Mouse (Mus musculus) R1 (cell line): ENCODE data around the gene Cdc42se2.

Source experiments
- DNase-seq: peaks from one replicate; pipeline ENCODE4 v3.0.0-alpha.2; 2018; ENCODE audit warnings: low read depth, low spot score

Gene Cdc42se2

DNA sequence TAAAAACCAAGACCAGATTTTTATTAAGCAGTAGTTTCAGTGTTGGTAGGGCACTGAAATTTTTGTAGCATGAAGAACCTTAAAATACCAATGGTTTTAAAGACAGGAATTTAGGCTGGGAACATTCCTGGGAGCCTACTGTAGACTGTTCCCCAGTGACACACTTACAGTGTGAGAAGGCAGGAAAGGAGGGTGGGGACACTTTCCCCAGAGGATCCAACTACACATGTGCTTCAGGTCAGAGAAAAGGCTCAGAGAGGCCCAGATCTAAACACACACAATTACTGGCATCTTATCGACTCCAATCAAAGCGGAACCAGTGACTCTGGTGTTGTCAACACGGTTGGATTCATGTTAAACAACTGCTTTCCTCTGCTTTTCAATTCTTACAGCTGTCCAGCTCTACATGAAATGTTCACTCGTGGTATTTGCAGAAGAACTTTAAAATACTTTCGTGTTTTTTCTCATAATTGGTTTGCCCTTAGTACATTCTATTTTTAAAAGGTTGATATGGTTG is 32.3 kb downstream of the Cdc42se2 start:
- no peak for DNase-seq

DNA sequence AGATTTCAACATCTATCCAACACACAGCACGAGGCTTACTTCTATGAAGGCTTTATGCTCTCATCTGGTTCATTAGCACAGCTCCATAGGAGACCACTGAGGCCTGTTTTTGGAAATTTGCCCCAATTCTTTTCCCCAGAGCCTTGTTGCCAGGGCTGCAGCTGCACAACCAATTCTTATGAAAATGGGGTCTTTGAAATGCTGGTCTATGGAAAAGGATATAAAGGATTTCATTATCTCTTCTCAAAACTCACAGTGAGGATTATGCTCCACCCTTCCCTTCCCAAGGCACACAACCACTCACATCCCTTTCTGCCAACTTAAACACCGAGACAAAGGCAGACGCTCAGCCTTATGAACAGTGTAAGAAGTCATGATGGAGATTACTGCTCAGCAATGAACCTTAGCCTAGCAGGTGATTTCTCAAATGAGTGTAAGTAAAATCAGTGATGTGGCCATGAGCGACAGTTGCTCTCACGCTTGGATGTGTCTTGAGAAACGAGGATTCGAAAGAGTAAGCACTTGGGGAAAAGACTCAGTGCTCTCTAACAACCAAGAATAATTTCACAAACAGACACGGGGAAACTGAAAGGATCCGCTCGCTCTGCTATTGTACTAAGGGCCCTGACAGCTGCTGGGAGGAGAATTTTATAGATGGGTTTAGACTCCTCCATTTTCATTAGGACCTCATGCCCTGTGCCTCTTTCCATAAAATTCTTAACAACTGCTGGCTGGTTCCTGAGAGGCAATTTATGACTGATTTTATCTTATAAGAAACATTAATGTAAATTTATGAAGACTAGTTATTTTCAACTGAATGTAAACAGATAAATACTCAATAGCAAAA is 33.0 kb downstream of the Cdc42se2 start:
- DNase-seq = peak; percentile 29

DNA sequence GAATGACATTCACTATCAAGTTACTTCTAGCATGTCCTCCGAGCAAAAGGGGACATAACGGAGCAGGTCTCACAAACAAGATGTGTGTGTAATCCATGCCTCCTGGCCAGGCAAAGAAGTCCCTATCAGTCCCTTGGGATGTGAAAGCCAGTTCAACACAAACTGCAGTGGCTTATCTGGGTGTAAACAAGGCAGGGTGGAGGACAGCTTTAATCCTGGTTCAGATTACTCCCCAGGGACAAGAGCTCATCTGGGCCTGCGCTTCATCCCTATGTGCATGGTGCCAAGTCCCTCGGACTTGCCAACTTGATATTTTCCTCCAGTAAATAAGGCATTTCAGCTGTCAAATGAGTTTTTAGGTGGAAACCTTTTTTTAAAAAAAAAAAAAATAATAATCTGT is 36.0 kb downstream of the Cdc42se2 start:
- no peak for DNase-seq

DNA sequence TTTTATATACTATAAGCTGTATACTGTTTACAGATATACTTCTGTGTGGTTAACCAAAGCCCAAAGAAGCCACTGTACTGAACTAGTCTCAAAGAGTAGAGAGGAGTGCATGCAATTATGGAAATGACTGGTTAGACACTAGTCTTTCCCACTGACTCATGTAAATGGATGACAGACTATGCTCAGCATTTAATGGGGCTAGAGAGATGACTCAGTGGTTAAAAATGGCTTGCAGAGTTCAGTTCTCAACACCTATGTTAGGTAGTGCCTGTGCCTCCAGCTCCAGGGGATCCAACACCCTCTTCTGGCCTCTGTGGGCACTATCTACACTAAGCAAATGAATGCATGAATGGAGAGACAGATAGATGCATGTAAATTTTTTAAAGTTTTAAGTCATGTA is 38.6 kb downstream of the Cdc42se2 start:
- no peak for DNase-seq

DNA sequence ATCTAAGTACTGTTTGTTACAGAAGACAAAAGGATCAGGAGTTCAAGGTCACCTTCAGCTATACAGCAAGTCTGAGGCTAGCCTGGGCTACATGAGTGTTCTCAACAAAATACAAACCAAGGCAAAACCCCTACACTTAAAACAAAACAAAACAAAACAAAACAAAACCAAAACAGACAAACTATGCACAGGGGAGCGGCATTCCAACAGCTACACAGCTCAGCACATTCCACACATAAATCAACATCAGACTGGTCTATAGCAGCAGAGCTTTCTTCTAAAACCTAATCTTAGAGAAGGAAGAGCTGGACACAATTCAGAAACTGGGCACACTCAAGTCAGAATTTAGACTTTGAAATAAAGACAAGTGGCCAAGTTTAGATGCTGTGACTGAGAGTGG is 43.2 kb downstream of the Cdc42se2 start:
- DNase-seq = peak; percentile 84

DNA sequence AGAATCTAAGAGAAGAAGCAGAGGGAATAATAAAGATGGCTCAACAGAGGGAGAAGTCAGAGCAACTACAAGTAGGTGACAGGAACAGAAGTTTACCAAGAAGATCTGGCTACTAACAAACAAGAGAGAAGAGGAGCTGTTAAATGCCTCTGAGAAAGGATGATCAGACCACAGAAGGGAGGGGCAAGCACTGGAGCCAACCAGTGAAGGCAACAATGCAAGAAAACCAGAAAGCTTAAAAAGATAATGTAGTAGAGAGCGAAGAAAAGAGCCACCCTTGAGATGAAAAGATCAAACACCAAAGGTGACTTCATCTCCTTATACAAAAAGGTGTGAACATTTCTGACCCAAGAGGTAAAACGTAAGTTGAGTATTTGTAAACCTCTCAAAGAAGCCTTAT is 46.1 kb downstream of the Cdc42se2 start:
- DNase-seq = no peak

DNA sequence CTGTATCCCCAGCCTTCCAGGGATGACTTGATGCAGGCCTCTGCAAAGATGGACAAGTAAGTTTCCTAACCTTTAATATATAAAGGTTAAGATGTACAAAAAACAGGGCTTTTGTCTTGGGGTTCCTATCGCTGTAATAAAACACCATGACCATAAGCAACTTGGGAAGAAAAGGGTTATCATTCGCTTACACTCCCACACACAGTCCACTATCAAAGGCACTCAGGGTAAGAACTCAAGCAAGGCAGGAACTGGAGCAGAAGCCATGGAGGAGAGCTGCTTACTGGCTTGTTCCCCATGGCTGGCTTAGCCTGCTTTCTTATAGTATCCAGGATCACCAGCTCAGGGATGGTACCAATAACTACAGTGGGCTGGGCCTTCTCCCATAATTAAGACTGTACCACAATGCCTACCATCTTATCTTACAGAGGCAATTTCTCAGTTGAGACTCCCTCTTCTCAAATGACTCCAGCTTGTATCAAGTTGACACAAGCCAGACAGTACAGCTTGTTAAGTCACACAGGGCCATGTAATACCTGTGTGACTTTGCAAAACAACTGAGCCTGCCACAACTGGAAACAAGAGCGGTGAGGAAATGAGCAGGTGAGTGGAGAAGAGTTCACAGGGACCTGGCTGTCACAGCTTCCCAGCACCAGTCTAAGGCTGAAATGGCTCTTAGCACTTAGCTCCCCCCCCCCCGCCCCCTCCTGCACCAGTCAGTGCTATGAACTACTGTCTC is 48.3 kb downstream of the Cdc42se2 start:
- no peak for DNase-seq

DNA sequence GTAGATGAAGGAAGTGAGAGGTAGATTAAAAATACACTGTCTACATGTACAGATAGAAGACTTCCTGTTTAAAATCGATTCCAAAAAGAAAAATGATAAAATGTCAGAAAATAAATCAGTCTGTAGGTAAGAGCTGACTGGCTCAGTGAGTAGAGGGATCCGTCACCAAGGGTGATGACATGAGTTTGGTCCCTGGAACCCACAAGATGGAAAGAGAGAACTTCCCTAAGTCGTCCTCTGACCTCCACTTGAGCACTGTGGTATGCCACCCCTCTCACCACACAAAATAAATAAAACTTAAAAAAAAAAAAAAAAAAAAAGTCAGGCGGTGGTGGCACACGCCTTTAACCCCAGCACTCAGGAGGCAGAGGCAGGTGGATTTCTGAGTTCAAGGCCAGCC is 50.6 kb downstream of the Cdc42se2 start:
- DNase-seq = no peak

DNA sequence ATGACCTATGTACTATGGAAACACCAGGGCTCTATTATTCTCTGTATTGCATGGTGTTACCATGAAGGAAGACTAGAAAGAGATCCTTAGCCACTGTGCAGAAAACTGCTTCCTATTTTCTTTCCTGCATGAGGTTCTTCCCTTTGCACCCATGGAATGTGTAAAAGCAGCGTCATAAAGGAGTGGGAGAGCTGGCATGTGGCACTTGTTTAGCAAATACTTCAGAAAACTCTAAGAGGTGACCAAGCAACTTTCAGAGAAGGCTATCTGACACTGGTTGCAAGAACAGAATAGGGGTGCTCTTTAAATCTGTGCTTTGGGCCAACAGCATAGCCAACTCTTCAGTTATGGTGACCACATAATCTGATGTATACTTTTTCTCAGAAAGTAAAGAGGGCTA is 52.4 kb downstream of the Cdc42se2 start:
- no peak for DNase-seq

DNA sequence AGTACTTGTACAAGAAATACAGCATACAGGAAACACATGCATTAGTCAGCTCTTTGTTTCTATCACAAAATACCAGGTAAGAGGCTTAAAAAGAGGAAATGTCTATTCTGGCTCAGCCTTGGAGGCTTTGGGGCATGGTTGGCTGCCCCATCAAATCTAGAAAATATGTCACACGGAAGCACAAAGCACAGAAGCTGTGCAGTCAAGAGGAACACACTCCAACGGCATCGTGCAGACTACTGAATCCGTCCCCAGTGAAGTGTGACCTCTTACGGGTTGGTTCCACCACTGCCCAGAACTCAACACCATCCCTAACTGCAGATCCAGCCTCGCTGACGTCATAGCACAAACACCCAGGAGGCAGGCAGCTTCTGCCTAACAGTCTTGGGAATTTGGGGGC is 53.9 kb downstream of the Cdc42se2 start:
- no peak for DNase-seq

DNA sequence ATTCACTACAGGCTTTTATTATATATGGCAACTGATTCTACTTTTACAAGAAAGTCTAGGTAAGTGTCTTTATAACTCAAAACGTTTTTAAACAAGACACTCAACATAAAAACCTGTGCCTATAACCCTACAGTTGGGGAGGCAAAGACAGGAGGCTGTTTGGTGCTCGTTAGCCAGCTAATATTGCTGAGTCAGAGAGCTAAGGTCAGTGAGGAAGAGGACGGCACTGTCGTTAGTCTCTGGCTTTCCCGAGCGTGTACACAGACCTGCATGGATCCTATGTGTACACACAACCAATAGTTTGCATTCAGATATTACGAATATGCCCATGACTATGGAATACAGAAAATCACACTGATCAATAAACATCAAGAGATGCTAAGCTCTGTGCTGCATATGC is 56.1 kb downstream of the Cdc42se2 start:
- DNase-seq = no peak

DNA sequence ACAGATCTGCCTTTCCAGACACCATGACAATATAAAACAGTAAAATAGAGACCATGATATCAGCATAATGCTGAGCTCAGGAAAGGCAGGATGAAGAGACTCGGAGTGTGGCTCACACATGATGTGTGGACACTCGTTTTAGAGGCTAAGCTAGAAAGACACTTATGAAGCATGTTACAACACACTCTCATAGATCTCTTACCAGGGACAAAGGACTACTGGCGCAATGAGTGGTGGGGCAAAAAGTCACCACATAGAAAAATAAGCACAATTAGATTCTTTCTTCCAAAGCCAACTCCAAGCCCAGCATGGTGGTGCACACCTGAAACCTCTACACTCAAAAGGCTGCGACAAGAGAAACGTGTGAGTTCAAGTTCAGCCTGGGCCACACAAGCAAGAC is 56.5 kb downstream of the Cdc42se2 start:
- no peak for DNase-seq

DNA sequence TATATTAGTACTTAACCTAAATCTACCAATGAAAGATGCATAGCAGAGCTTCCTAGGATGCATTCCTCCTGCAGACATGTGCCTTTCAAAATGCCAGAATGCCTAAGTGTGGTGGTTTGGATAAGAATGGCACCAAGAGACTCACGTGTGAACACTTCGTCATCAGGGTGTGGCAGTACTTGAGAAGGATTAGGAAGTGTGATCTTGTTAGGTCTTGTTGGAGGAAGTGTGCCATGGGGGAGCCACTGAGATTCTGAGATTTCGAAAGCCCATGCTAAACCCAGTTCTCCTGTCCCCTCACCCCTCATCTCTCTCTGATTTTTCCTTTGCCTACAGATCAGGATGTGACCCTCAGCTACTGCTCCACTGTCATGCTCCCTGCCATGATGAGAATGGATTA is 58.2 kb downstream of the Cdc42se2 start:
- DNase-seq = peak; percentile 51

DNA sequence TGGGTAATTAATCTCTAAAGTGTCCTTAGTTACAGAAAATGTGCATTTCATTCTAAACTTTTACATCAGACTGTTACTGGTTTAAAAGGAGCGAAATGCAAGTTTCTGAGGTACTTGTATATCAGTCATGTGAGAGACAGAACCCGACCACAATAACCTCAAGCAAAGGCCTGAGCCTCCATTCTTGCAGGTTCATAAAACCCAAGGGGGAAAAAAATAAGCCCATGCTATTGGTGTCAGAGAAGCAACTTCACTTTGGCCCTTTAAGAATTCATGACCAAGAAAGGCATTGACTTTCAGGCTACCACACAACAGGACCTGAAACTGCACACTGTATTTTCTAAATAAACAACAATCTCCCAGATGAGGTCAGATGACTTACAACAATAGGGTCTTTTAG is 59.1 kb downstream of the Cdc42se2 start:
- no peak for DNase-seq

DNA sequence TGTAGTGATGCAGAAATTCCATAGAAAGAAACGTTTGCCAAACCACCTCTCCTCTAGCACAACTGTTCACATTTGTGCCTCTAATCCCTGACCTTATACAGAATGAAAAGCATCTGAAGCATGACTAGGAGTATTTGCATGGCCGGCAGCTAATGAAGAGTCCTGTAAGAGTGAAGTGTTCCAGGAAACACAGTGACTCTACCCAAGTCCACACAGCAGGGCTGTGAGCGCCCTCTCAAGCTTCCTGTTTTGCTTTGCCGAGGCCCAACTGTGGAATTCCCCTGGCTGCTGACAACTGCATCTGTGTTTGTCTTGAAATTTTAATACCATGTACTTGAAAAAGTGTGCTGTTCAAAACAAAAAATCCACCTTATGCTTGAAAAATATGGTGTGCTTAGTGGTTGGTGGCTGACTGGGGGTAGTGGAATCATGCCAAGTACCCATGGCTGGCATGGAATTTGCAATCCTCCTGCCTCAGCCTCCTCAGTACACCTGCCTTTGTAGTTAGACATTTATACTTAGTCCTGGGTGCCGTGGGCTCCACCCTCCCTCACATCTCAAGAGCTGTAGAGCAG is 60.1 kb downstream of the Cdc42se2 start:
- no peak for DNase-seq

DNA sequence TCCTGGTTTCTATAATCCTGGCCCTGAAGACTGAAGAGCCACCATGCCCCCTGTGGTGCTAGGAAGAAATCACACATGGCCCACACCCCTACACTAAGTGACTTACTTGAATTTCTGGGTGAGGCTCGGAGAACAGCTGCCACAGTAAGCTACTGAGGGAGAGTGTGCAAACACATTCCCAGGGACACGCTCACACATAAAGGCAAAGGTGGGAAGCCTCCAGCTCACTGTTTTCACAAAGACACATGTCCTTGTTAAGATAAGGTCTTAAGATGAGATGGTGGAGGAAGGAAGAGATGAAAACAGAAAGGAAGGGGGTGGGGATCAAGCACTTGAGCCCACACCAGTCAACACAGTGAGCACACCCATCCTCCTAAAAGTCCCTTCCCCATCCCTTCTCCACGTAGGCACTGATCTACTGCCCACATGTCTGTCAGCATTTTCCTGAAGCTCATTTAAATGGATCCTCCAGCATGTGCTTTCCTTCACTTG is 60.9 kb downstream of the Cdc42se2 start:
- peak; percentile 68 for DNase-seq

DNA sequence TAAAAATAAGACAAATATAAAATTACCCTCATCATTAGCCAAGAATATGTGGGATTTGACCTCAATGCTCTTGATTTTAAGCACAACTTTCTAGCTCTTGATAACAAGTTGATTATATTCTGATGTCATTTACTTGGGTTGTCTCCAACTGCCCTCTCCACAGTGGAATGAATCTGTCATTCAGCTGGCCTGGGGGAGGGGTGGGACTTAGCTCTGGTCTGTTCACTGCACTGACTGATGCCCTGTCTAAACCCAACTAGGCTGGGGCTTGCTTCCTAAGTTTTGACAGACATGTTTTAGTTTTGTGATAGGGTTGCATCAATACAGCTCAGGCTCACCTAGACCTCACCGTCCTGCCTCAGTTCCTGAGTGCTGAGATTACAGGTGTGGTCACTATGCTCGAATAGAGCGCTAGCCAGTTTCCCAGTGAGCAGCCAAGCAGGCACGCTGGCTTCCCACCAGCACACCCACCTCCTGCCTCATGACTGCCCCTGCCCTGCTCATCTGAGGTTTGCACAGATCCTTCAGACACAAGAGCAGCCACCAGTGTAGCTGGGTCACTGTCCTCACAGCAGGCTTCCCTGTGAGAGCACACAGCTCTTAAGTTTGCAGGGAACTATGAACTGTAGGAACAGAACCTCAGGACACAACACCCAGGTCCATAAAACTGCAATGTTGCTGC is 63.0 kb downstream of the Cdc42se2 start:
- no peak for DNase-seq

DNA sequence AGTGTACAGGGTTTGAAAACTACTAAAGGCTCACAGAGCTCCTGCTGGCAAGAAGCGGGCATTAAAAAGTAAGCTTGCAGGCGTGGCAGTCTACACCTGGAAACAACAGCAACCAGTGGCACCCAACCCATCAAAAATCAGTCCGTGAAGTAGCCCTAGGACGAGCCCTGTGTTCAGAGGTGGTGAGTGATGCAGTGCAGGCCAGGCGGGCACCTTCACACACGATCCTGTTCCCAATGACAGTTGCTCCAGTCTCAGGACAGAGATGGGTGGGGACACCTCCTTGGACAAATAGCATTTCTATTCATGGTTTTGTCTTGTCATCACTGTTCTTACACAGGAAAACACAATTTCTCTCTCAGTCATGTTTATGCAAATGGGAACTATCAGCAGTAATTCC is 65.4 kb downstream of the Cdc42se2 start:
- DNase-seq = no peak

DNA sequence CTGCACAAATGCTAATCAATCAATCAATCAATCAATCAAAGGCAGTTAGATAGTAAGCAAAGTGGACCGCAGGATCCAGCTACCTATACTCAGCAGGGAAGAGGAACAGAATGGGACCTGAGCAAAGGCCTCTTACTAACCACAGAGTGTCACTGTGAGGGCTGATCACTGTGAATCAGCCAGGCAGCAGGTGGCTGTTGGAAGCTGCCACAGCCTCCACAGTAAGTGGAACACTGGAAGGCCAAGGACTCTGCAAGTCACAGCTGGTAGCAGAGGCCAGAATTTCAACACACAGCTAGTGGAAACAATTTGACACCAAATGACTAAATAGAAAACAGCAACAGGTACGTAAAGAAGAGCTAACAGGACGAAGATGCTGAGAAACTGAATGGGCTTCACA is 68.9 kb downstream of the Cdc42se2 start:
- DNase-seq = no peak

DNA sequence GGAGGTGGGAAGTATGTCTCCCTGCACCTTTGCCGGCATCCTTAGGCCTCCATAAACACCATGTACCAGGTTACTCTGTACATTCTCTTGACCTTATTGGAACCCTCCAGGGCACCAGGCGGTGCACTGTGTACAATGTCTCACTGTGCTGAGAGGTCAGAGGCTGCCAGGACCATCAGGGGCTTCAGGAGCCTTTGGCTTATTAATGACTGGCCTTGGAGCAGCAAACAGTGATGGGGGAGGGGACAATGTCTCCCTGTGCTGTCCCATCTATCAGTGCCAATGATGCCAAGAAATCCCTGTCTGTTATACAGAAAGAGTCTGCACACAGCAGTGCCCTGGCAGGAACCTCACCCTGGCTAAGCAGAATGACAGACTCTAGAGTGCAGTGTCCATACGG is 69.6 kb downstream of the Cdc42se2 start:
- DNase-seq = no peak

DNA sequence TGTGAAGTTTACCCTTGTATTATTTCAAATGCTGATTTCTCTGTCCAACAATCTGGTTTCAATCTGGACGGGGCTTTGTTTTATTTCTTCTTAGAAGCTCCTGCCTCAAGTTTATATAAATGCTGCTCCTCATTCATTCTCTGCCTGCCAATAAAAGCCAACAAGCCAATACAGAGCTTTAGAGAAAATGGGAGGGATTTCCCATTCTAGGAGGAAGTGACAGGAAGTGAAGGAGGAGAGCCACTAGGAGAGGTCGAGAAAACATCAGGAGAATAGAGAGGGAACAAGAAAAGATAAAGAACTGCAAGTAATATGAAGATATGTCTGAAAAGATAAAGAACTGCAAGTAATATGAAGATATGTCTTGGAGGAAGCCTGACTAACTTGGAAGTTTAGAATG is 74.6 kb downstream of the Cdc42se2 start:
- DNase-seq = no peak
